23 mouse cellular contexts compared by ENCODE assay signal in the genomic region with DNA sequence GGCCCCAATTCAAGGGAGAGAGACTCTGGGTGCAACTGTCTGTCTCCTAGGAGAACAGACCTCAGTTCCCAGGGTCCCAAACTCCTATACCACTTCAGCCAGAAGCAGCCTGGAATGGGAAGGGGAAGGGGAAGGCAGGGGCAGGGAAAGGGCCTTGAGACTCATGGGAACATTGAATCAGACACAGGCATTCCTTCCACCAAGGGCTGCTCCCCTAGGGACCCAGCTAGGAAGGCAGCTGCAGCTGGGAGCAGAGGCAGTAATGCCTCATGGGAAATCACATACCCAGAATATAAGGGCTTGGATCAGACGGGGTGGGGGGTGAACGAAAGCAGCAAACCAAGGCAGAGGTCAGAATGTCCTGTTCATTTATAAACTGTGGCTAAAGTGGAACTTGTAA. TPM values are rescaled to one million over a fixed set of nuclear protein-coding genes. Genes with fewer than 3 reads are reported as not detected.
DNase-seq lines count a peak whose midpoint lies in the region; ATAC-seq and TF ChIP-seq lines count a peak whose summit lies in the region.
"Had no signal": no experiment of that assay in that cellular context is flagged by ENCODE, and none has a peak within 500 bp of the region (broad histone marks: within the 10 kb centered on the region; RNA-seq: fewer than 3 reads in every experiment).

No protein-coding gene starts in this region.

- H3K79me2 ChIP-seq in heart, adult 2 months (replicated peaks; ENCODE audit: control insufficient read depth, insufficient read depth, low read length) = no peaks in the 10 kb centered on the region

- H3K4me3 ChIP-seq in heart, adult 2 months = no peak overlapping the region
- H3K4me3 ChIP-seq in heart, embryonic 12.5 days = no peak overlapping the region
- no peak overlapping the region for H3K4me3 ChIP-seq in kidney, embryonic 16.5 days (ENCODE audit: low read length)
- H3K4me3 ChIP-seq in neural tube, embryonic 15.5 days (replicated peaks) = no peak overlapping the region
- H3K4me3 ChIP-seq: midbrain, embryonic 10.5 days had no signal

- TF ChIP-seq POLR2A in heart, adult 2 months (IDR thresholded peaks at IDR 0.05; ENCODE audit: insufficient read depth, low read depth, low read length) = 0 out of 2 replicates have a peak, but pooled peaks have one; percentile 12

- no peaks in the 10 kb centered on the region for H3K27me3 ChIP-seq in heart, adult 2 months (ENCODE audit: control insufficient read depth, insufficient read depth, low read length)
- H3K27me3 ChIP-seq in heart, embryonic 12.5 days (replicated peaks) = no peaks in the 10 kb centered on the region
- H3K27me3 ChIP-seq in kidney, embryonic 16.5 days (ENCODE audit: insufficient read depth, low read length) = no peaks in the 10 kb centered on the region
- H3K27me3 ChIP-seq in neural tube, embryonic 15.5 days (replicated peaks) = no peaks in the 10 kb centered on the region

- no peak for ATAC-seq in heart, embryonic 12.5 days (ENCODE audit: insufficient number of reproducible peaks, low FRiP score)
- ATAC-seq in kidney, embryonic 16.5 days (ENCODE audit: low FRiP score, low TSS enrichment) = no peak
- ATAC-seq in neural tube, embryonic 15.5 days (ENCODE audit: low FRiP score) = no peak
- ATAC-seq: forebrain, embryonic 14.5 days had no signal

- peak overlapping the region; percentile 64 for H3K27ac ChIP-seq in heart, adult 2 months
- no peak overlapping the region for H3K27ac ChIP-seq in heart, embryonic 12.5 days (ENCODE audit: poor library complexity, severe bottlenecking)
- H3K27ac ChIP-seq in kidney, embryonic 16.5 days (ENCODE audit: low read length) = no peak overlapping the region
- no peak overlapping the region for H3K27ac ChIP-seq in neural tube, embryonic 15.5 days (replicated peaks)
- H3K27ac ChIP-seq: midbrain, embryonic 10.5 days had no signal

- H3K9ac ChIP-seq in heart, adult 2 months (ENCODE audit: low read depth, low read length) = no peak overlapping the region
- no peak overlapping the region for H3K9ac ChIP-seq in heart, embryonic 12.5 days
- H3K9ac ChIP-seq in kidney, embryonic 16.5 days (replicated peaks; ENCODE audit: low read length) = no peak overlapping the region
- H3K9ac ChIP-seq in neural tube, embryonic 15.5 days (replicated peaks) = no peak overlapping the region
- H3K9ac ChIP-seq: lung, embryonic 14.5 days had no signal

- H3K4me1 ChIP-seq in heart, adult 2 months (ENCODE audit: control insufficient read depth, insufficient read depth, low read length) = no peaks in the 10 kb centered on the region
- no peaks in the 10 kb centered on the region for H3K4me1 ChIP-seq in heart, embryonic 12.5 days (replicated peaks)
- peaks cover under 1% of the 10 kb centered on the region for H3K4me1 ChIP-seq in kidney, embryonic 16.5 days (ENCODE audit: insufficient read depth, low read length)
- no peaks in the 10 kb centered on the region for H3K4me1 ChIP-seq in neural tube, embryonic 15.5 days
- H3K4me1 ChIP-seq: midbrain, embryonic 10.5 days had no signal

- TF ChIP-seq CTCF in heart, adult 2 months (IDR thresholded peaks at IDR 0.05) = peak; percentile 22

- WGBS in heart, adult 2 months = 77% methylated on average over 2 of the region's 2 CpGs
- WGBS in heart, embryonic 12.5 days = 91% methylated on average over 2 of the region's 2 CpGs
- 100% methylated on average over 2 of the region's 2 CpGs for WGBS in kidney, embryonic 16.5 days
- 76% methylated on average over 2 of the region's 2 CpGs for WGBS in neural tube, embryonic 15.5 days

- no peak overlapping the region for H3K4me2 ChIP-seq in heart, embryonic 12.5 days
- H3K4me2 ChIP-seq in kidney, embryonic 16.5 days (replicated peaks; ENCODE audit: low read depth, low read length) = no peak overlapping the region
- no peak overlapping the region for H3K4me2 ChIP-seq in neural tube, embryonic 15.5 days
- H3K4me2 ChIP-seq: lung, embryonic 14.5 days had no signal

- intact Hi-C loops in heart, adult 2 months (cut with DNase I) = no loop called here
- intact Hi-C loops in heart, postnatal 14 days (cut with DNase I) = no loop called here

- no peaks in the 10 kb centered on the region for H3K9me3 ChIP-seq in heart, embryonic 12.5 days (replicated peaks)
- no peaks in the 10 kb centered on the region for H3K9me3 ChIP-seq in kidney, embryonic 16.5 days (ENCODE audit: low read length)
- no peaks in the 10 kb centered on the region for H3K9me3 ChIP-seq in neural tube, embryonic 15.5 days (replicated peaks)
- H3K9me3 ChIP-seq: midbrain, embryonic 10.5 days had no signal

- H3K36me3 ChIP-seq in heart, adult 2 months (ENCODE audit: control insufficient read depth, insufficient read depth, low read length) = no peaks in the 10 kb centered on the region
- H3K36me3 ChIP-seq in heart, embryonic 12.5 days = peaks cover 66% of the 10 kb centered on the region
- peaks cover 49% of the 10 kb centered on the region for H3K36me3 ChIP-seq in kidney, embryonic 16.5 days (ENCODE audit: insufficient read depth, low read length)
- peaks cover 60% of the 10 kb centered on the region for H3K36me3 ChIP-seq in neural tube, embryonic 15.5 days

- 0 out of 2 replicates have a peak, but pooled peaks have one; percentile 44 for TF ChIP-seq EP300 in heart, adult 2 months (IDR thresholded peaks at IDR 0.05; ENCODE audit: insufficient read depth, low read depth, low read length)

- DNase-seq in heart, adult 2 months = peak; percentile 34 to 57
- DNase-seq in kidney, postnatal 10 days = peak; percentile 54
- peak; percentile 38 to 40 for DNase-seq in heart, postnatal 14 days
- peak; percentile 13 to 59 for DNase-seq in lung, postnatal 4 days
- no peak for DNase-seq in layer of hippocampus, adult 18-20 months (ENCODE audit: low spot score in 2 of 2)
- DNase-seq: adrenal gland, postnatal 25 days; cerebellum, adult 9-11 months; embryo, embryonic 11 days; liver; lung, embryonic 14.5 days; thymus, postnatal 36 days had no signal

RNA-seq across cellular contexts. Expression of a gene that starts 2.5 kb away (rescaled TPM):
- total RNA-seq in heart, adult 2 months (2021) = 10 to 100 TPM; 11.0 to 12.2 TPM
- polyA plus RNA-seq in heart, adult 2 months (2012; rRNA removed) = 15.2 and 21.6 TPM in 2 replicates
- polyA plus RNA-seq in heart, embryonic 12.5 days (2016; fragmentation: Nextera tagmentation; extraction: Ambion mirVana) = not detected in 2 replicates
- polyA plus RNA-seq in kidney, embryonic 16.5 days (2015; fragmentation: Nextera tagmentation; extraction: Ambion mirVana) = 0.42 and 2.5 TPM in 2 replicates
- total RNA-seq in heart, postnatal 14 days (2021) = 10 to 100 TPM; 20.4 to 25.4 TPM
- 1 to 10 TPM; 4.0 to 4.8 TPM for total RNA-seq in layer of hippocampus, adult 18-20 months (2021)
- 10.5 and 11.8 TPM in 2 replicates for polyA plus RNA-seq in neural tube, embryonic 15.5 days (2015; fragmentation: Nextera tagmentation; extraction: Ambion mirVana)
- total RNA-seq: neutrophil, adult 5-6 weeks had no signal
- polyA plus RNA-seq: intestine, embryonic 14.5 days; midbrain, embryonic 10.5 days had no signal

RNA-seq across cellular contexts. Expression of a gene that starts 18.6 kb away (rescaled TPM):
- total RNA-seq in heart, adult 2 months (2021) = 10 to 100 TPM; 19.4 to 23.4 TPM
- polyA plus RNA-seq in heart, adult 2 months (2012; rRNA removed) = 12.9 and 26.4 TPM in 2 replicates
- polyA plus RNA-seq in heart, embryonic 12.5 days (2016; fragmentation: Nextera tagmentation; extraction: Ambion mirVana) = 69.9 and 72.1 TPM in 2 replicates
- 54.5 and 55.4 TPM in 2 replicates for polyA plus RNA-seq in kidney, embryonic 16.5 days (2015; fragmentation: Nextera tagmentation; extraction: Ambion mirVana)
- 10 to 100 TPM; 37.7 to 42.6 TPM for total RNA-seq in heart, postnatal 14 days (2021)
- 1 to 10 TPM; 3.0 to 3.8 TPM for total RNA-seq in layer of hippocampus, adult 18-20 months (2021)
- polyA plus RNA-seq in neural tube, embryonic 15.5 days (2015; fragmentation: Nextera tagmentation; extraction: Ambion mirVana) = 31.9 and 32.8 TPM in 2 replicates
- total RNA-seq: neutrophil, adult 5-6 weeks had no signal

RNA-seq across cellular contexts. Expression of a gene that starts 42.7 kb away (rescaled TPM):
- total RNA-seq in heart, adult 2 months (2021) = 10 to 100 TPM; 36.0 to 37.4 TPM
- 44.9 and 62.6 TPM in 2 replicates for polyA plus RNA-seq in heart, adult 2 months (2012; rRNA removed)
- 145 and 146 TPM in 2 replicates for polyA plus RNA-seq in heart, embryonic 12.5 days (2016; fragmentation: Nextera tagmentation; extraction: Ambion mirVana)
- 222 and 236 TPM in 2 replicates for polyA plus RNA-seq in kidney, embryonic 16.5 days (2015; fragmentation: Nextera tagmentation; extraction: Ambion mirVana)
- total RNA-seq in heart, postnatal 14 days (2021) = 10 to 100 TPM; 39.2 to 40.5 TPM
- total RNA-seq in layer of hippocampus, adult 18-20 months (2021) = 100 to 1,000 TPM; 123 to 126 TPM
- polyA plus RNA-seq in neural tube, embryonic 15.5 days (2015; fragmentation: Nextera tagmentation; extraction: Ambion mirVana) = 121 and 147 TPM in 2 replicates

RNA-seq across cellular contexts. Expression of a gene that starts 42.9 kb away (rescaled TPM):
- not detected for total RNA-seq in heart, adult 2 months (2021)
- polyA plus RNA-seq in heart, adult 2 months (2012; rRNA removed) = 0.18 and 0.20 TPM in 2 replicates
- polyA plus RNA-seq in heart, embryonic 12.5 days (2016; fragmentation: Nextera tagmentation; extraction: Ambion mirVana) = 0.42 and 0.71 TPM in 2 replicates
- polyA plus RNA-seq in kidney, embryonic 16.5 days (2015; fragmentation: Nextera tagmentation; extraction: Ambion mirVana) = 1.9 and 2.1 TPM in 2 replicates
- total RNA-seq in heart, postnatal 14 days (2021) = under 1 TPM; 0.14 to 0.22 TPM
- total RNA-seq in layer of hippocampus, adult 18-20 months (2021) = 1 to 10 TPM; 1.5 to 2.2 TPM
- polyA plus RNA-seq in neural tube, embryonic 15.5 days (2015; fragmentation: Nextera tagmentation; extraction: Ambion mirVana) = 1.5 and 1.7 TPM in 2 replicates
- total RNA-seq: neutrophil, adult 5-6 weeks had no signal
- polyA plus RNA-seq: spleen, adult 2 months had no signal

RNA-seq across cellular contexts. Expression of a gene that starts 46.8 kb away (rescaled TPM):
- total RNA-seq in heart, adult 2 months (2021) = not detected
- not detected in 2 replicates for polyA plus RNA-seq in heart, adult 2 months (2012; rRNA removed)
- not detected in 2 replicates for polyA plus RNA-seq in heart, embryonic 12.5 days (2016; fragmentation: Nextera tagmentation; extraction: Ambion mirVana)
- polyA plus RNA-seq in kidney, embryonic 16.5 days (2015; fragmentation: Nextera tagmentation; extraction: Ambion mirVana) = not detected in 2 replicates
- total RNA-seq in heart, postnatal 14 days (2021) = not detected
- under 1 TPM in 1 of 2 experiments, not detected in 1; 0.27 TPM for total RNA-seq in layer of hippocampus, adult 18-20 months (2021)
- polyA plus RNA-seq in neural tube, embryonic 15.5 days (2015; fragmentation: Nextera tagmentation; extraction: Ambion mirVana) = not detected in 2 replicates
- total RNA-seq: adrenal gland, postnatal 25 days; ES-E14; layer of hippocampus, postnatal 10 days; left cerebral cortex, postnatal 10 days; neutrophil, adult 5-6 weeks had no signal
- polyA plus RNA-seq: forebrain, embryonic 14.5 days; heart, embryonic 16.5 days; intestine, embryonic 14.5 days; lung, embryonic 14.5 days; midbrain, embryonic 10.5 days; spleen, adult 2 months had no signal

Comparison
In these comparisons a context has a peak if more than half of its experiments do, and no peak if none do; other contexts are left out.
1. DNase-seq: peak in heart, adult 2 months (2 of 2), kidney, postnatal 10 days (single experiment), heart, postnatal 14 days (2 of 2) and lung, postnatal 4 days (2 of 2); none in layer of hippocampus, adult 18-20 months (0 of 2).